In genomic region chr11:99634653-99635134, GRCm38 (mm10) we compare ENCODE assay signal across 33 mouse cellular contexts. TPM values are rescaled to one million over a fixed set of nuclear protein-coding genes. Genes with fewer than 3 reads are reported as not detected.
DNase-seq lines count a peak whose midpoint lies in the region; ATAC-seq lines count a peak whose summit lies in the region.
"Had no signal": no experiment of that assay in that cellular context is flagged by ENCODE, and none has a peak within 500 bp of the region (broad histone marks: within the 10 kb centered on the region; RNA-seq: fewer than 3 reads in every experiment).

Krtap4-2 (minus strand) TSS chr11:99635084.

- 0 out of 2 replicates have a peak within 1 kb of the TSS, but pooled peaks have one; percentile 9 for H3K4me2 ChIP-seq in embryonic facial prominence, embryonic 13.5 days
- no peak within 1 kb of the TSS for H3K4me2 ChIP-seq in midbrain, embryonic 11.5 days
- no peak within 1 kb of the TSS for H3K4me2 ChIP-seq in midbrain, embryonic 14.5 days (ENCODE audit: low read length)
- 0 out of 2 replicates have a peak within 1 kb of the TSS, but pooled peaks have one; percentile 15 for H3K4me2 ChIP-seq in embryonic facial prominence, embryonic 15.5 days (replicated peaks)
- H3K4me2 ChIP-seq: forebrain, embryonic 12.5 days; forebrain, embryonic 15.5 days; heart, embryonic 11.5 days; hindbrain, embryonic 12.5 days; hindbrain, embryonic 15.5 days had no signal

- peaks cover 6% of the 10 kb centered on the region for H3K27me3 ChIP-seq in embryonic facial prominence, embryonic 13.5 days
- no peaks in the 10 kb centered on the region; the same call in 1 of the 2 replicates for H3K27me3 ChIP-seq in embryonic facial prominence, embryonic 10.5 days (replicated peaks; ENCODE audit: low read depth, poor library complexity, severe bottlenecking)
- no peaks in the 10 kb centered on the region for H3K27me3 ChIP-seq in midbrain, embryonic 11.5 days (ENCODE audit: control insufficient read depth, insufficient read depth, low read length)
- no peaks in the 10 kb centered on the region for H3K27me3 ChIP-seq in midbrain, embryonic 14.5 days (ENCODE audit: control insufficient read depth, insufficient read depth, low read length)
- H3K27me3 ChIP-seq in embryonic facial prominence, embryonic 15.5 days, result no peaks in the 10 kb centered on the region
- H3K27me3 ChIP-seq: forebrain, embryonic 15.5 days; hindbrain, embryonic 12.5 days; hindbrain, embryonic 15.5 days had no signal

- WGBS in embryonic facial prominence, embryonic 13.5 days, result 41% methylated on average over 8 of the region's 8 CpGs
- 36% methylated on average over 8 of the region's 8 CpGs for WGBS in embryonic facial prominence, embryonic 10.5 days
- 41% methylated on average over 8 of the region's 8 CpGs for WGBS in midbrain, embryonic 11.5 days
- 33% methylated on average over 8 of the region's 8 CpGs for WGBS in midbrain, embryonic 14.5 days
- WGBS in embryonic facial prominence, embryonic 15.5 days, result 18% methylated on average over 8 of the region's 8 CpGs

- no peak for ATAC-seq in embryonic facial prominence, embryonic 13.5 days (ENCODE audit: insufficient number of reproducible peaks, insufficient read depth, low FRiP score, low TSS enrichment, low read depth)
- no peak for ATAC-seq in midbrain, embryonic 11.5 days (ENCODE audit: low FRiP score)
- no peak for ATAC-seq in midbrain, embryonic 14.5 days (ENCODE audit: low FRiP score, low TSS enrichment)
- ATAC-seq in embryonic facial prominence, embryonic 15.5 days (ENCODE audit: insufficient number of reproducible peaks, low FRiP score, low TSS enrichment, low read depth), result no peak
- ATAC-seq: CD4-positive, CD25-positive, alpha-beta regulatory T cell, adult 4 months; forebrain, embryonic 15.5 days had no signal

- H3K9me3 ChIP-seq in embryonic facial prominence, embryonic 13.5 days, result no peaks in the 10 kb centered on the region
- H3K9me3 ChIP-seq in embryonic facial prominence, embryonic 10.5 days, result no peaks in the 10 kb centered on the region
- no peaks in the 10 kb centered on the region for H3K9me3 ChIP-seq in midbrain, embryonic 11.5 days (ENCODE audit: control insufficient read depth, low read length)
- no peaks in the 10 kb centered on the region for H3K9me3 ChIP-seq in midbrain, embryonic 14.5 days (ENCODE audit: control insufficient read depth, low read length)
- no peaks in the 10 kb centered on the region for H3K9me3 ChIP-seq in embryonic facial prominence, embryonic 15.5 days (replicated peaks)
- H3K9me3 ChIP-seq: forebrain, embryonic 12.5 days; forebrain, embryonic 15.5 days; hindbrain, embryonic 12.5 days; hindbrain, embryonic 15.5 days had no signal

- no peaks in the 10 kb centered on the region for H3K36me3 ChIP-seq in embryonic facial prominence, embryonic 13.5 days
- H3K36me3 ChIP-seq in embryonic facial prominence, embryonic 10.5 days (replicated peaks), result no peaks in the 10 kb centered on the region
- H3K36me3 ChIP-seq in midbrain, embryonic 11.5 days (ENCODE audit: control insufficient read depth, insufficient read depth, low read length), result no peaks in the 10 kb centered on the region
- no peaks in the 10 kb centered on the region for H3K36me3 ChIP-seq in midbrain, embryonic 14.5 days (ENCODE audit: control insufficient read depth, insufficient read depth, low read length)
- H3K36me3 ChIP-seq in embryonic facial prominence, embryonic 15.5 days, result no peaks in the 10 kb centered on the region
- H3K36me3 ChIP-seq: forebrain, embryonic 12.5 days; forebrain, embryonic 15.5 days; hindbrain, embryonic 12.5 days; hindbrain, embryonic 15.5 days had no signal

- no peak for DNase-seq in embryonic facial prominence, embryonic 10.5 days (ENCODE audit: low spot score)
- peak; percentile 88 for DNase-seq in midbrain, embryonic 11.5 days (ENCODE audit: low spot score, missing footprints)
- no peak for DNase-seq in midbrain, embryonic 14.5 days
- no peak for DNase-seq in gastrocnemius, postnatal 10 days
- no peak for DNase-seq in spleen, adult 18-20 months
- DNase-seq: adrenal gland, adult 2 months; adrenal gland, postnatal 14 days; B cell, adult 2 months; cerebellum, adult 11 months; cerebellum, adult 2 months; cerebellum, adult 9-11 months; cerebellum, postnatal 25 days; gastrocnemius, postnatal 14 days; heart, adult 11 months had no signal

- 0 out of 2 replicates have a peak within 1 kb of the TSS, but pooled peaks have one; percentile 6 for H3K9ac ChIP-seq in embryonic facial prominence, embryonic 13.5 days
- no peak within 1 kb of the TSS for H3K9ac ChIP-seq in midbrain, embryonic 11.5 days (ENCODE audit: low read length)
- H3K9ac ChIP-seq in midbrain, embryonic 14.5 days (replicated peaks; ENCODE audit: low read length), result no peak within 1 kb of the TSS
- no peak within 1 kb of the TSS for H3K9ac ChIP-seq in embryonic facial prominence, embryonic 15.5 days
- H3K9ac ChIP-seq: forebrain, embryonic 12.5 days; forebrain, embryonic 15.5 days; hindbrain, embryonic 12.5 days; hindbrain, embryonic 15.5 days had no signal

- H3K4me3 ChIP-seq in embryonic facial prominence, embryonic 13.5 days, result no peak within 1 kb of the TSS
- no peak within 1 kb of the TSS for H3K4me3 ChIP-seq in embryonic facial prominence, embryonic 10.5 days
- H3K4me3 ChIP-seq in midbrain, embryonic 11.5 days (ENCODE audit: low read depth, low read length), result no peak within 1 kb of the TSS
- H3K4me3 ChIP-seq in midbrain, embryonic 14.5 days (replicated peaks; ENCODE audit: low read depth, low read length), result no peak within 1 kb of the TSS
- H3K4me3 ChIP-seq in embryonic facial prominence, embryonic 15.5 days (replicated peaks), result no peak within 1 kb of the TSS
- H3K4me3 ChIP-seq: forebrain, embryonic 12.5 days; forebrain, embryonic 15.5 days; hindbrain, embryonic 12.5 days; hindbrain, embryonic 15.5 days had no signal

- H3K27ac ChIP-seq in embryonic facial prominence, embryonic 13.5 days, result 0 out of 2 replicates have a peak within 1 kb of the TSS, but pooled peaks have one; percentile 39
- no peak within 1 kb of the TSS for H3K27ac ChIP-seq in embryonic facial prominence, embryonic 10.5 days (replicated peaks)
- no peak within 1 kb of the TSS for H3K27ac ChIP-seq in midbrain, embryonic 11.5 days (ENCODE audit: low read depth, low read length)
- no peak within 1 kb of the TSS for H3K27ac ChIP-seq in midbrain, embryonic 14.5 days (replicated peaks; ENCODE audit: low read depth, low read length)
- 0 out of 2 replicates have a peak within 1 kb of the TSS, but pooled peaks have one; percentile 22 for H3K27ac ChIP-seq in embryonic facial prominence, embryonic 15.5 days (replicated peaks)
- H3K27ac ChIP-seq: forebrain, embryonic 12.5 days; forebrain, embryonic 15.5 days; hindbrain, embryonic 12.5 days; hindbrain, embryonic 15.5 days had no signal

- H3K4me1 ChIP-seq in embryonic facial prominence, embryonic 13.5 days, result no peaks in the 10 kb centered on the region
- no peaks in the 10 kb centered on the region for H3K4me1 ChIP-seq in embryonic facial prominence, embryonic 10.5 days
- no peaks in the 10 kb centered on the region for H3K4me1 ChIP-seq in midbrain, embryonic 11.5 days (ENCODE audit: control insufficient read depth, insufficient read depth, low read length)
- H3K4me1 ChIP-seq in midbrain, embryonic 14.5 days (ENCODE audit: control insufficient read depth, insufficient read depth, low read length), result no peaks in the 10 kb centered on the region
- H3K4me1 ChIP-seq in embryonic facial prominence, embryonic 15.5 days, result peaks cover 3% of the 10 kb centered on the region; the same call in 1 of the 2 replicates
- H3K4me1 ChIP-seq: forebrain, embryonic 12.5 days; forebrain, embryonic 15.5 days; hindbrain, embryonic 12.5 days; hindbrain, embryonic 15.5 days had no signal

RNA-seq across cellular contexts. Expression of gene Krtap4-2, which starts in this region (rescaled TPM):
- not detected in 2 replicates for polyA plus RNA-seq in embryonic facial prominence, embryonic 13.5 days (2015; fragmentation: Nextera tagmentation; extraction: Ambion mirVana)
- not detected in 2 replicates for polyA plus RNA-seq in embryonic facial prominence, embryonic 10.5 days (2016; fragmentation: Nextera tagmentation; extraction: Ambion mirVana)
- not detected in 2 replicates for polyA plus RNA-seq in midbrain, embryonic 11.5 days (2014; fragmentation: Nextera tagmentation; extraction: Ambion mirVana)
- not detected in 2 replicates for polyA plus RNA-seq in midbrain, embryonic 14.5 days (2014; fragmentation: Nextera tagmentation; extraction: Ambion mirVana)
- 1.6 and 3.2 TPM in 2 replicates for polyA plus RNA-seq in embryonic facial prominence, embryonic 15.5 days (2015; fragmentation: Nextera tagmentation; extraction: Ambion mirVana)
- total RNA-seq in gastrocnemius, postnatal 10 days (2021), result not detected
- total RNA-seq: adrenal gland, adult 2 months; adrenal gland, postnatal 14 days; adrenal gland, postnatal 4 days; common myeloid progenitor, adult 5-6 weeks; gastrocnemius, adult 18-20 months; gastrocnemius, postnatal 14 days; gastrocnemius, postnatal 4 days; heart, adult 8-10 months; heart, postnatal 25 days; hematopoietic stem cell, adult 5-6 weeks; MEL had no signal
- polyA plus RNA-seq: adrenal gland, adult 2 months; CD4-positive, CD25-positive, alpha-beta regulatory T cell, adult 4 months; cerebellum, adult 2 months; embryonic facial prominence, embryonic 14.5 days; forebrain, embryonic 12.5 days; forebrain, embryonic 15.5 days; heart, embryonic 11.5 days; heart, embryonic 14.5 days; heart, postnatal 0 days; hindbrain, embryonic 12.5 days; hindbrain, embryonic 15.5 days had no signal

Comparison
In these comparisons a context has a peak if more than half of its experiments do, and no peak if none do; other contexts are left out.
1. H3K27ac ChIP-seq: peak in embryonic facial prominence, embryonic 13.5 days (single experiment) and embryonic facial prominence, embryonic 15.5 days (single experiment); none in embryonic facial prominence, embryonic 10.5 days (single experiment), midbrain, embryonic 11.5 days (single experiment) and midbrain, embryonic 14.5 days (single experiment).
2. Peak in DNase-seq in midbrain, embryonic 11.5 days; RNA of the gene not detected or under 1 TPM.
3. H3K4me2 ChIP-seq: peak in embryonic facial prominence, embryonic 13.5 days (single experiment) and embryonic facial prominence, embryonic 15.5 days (single experiment); none in midbrain, embryonic 11.5 days (single experiment) and midbrain, embryonic 14.5 days (single experiment).